Mouse (Mus musculus) heart, embryonic 13.5 days (tissue): ENCODE data around the gene Vmn2r2. TPM values are rescaled to one million over a fixed set of nuclear protein-coding genes. Genes with fewer than 3 reads are reported as not detected.

Experiments
- ATAC-seq: fragments of 200-750 bp; cut with Nextera tagmentation; 2 replicates; pipeline ENCODE4 v1.8.0; 2017; ENCODE audit warnings: moderate TSS enrichment; ENCODE audit not compliant: insufficient number of reproducible peaks, low FRiP score, low TSS enrichment; ENCODE audit errors: extremely low read depth
- H3K27ac ChIP-seq: fragments of 300-500 bp; sonication (generic); replicated peaks from 2 replicates; pipeline ENCODE4 v1.5.1; 2015; ENCODE audit warnings: moderate library complexity, mild to moderate bottlenecking, inconsistent platforms
- H3K27me3 ChIP-seq: fragments of 300-500 bp; sonication (generic); replicated peaks from 2 replicates; pipeline ENCODE4 v1.6.1; 2015; ENCODE audit warnings: mild to moderate bottlenecking, inconsistent platforms
- H3K36me3 ChIP-seq: fragments of 300-500 bp; sonication (generic); 2 replicates; pipeline ENCODE4 v1.6.1; 2015; ENCODE audit warnings: mild to moderate bottlenecking, inconsistent platforms
- H3K4me1 ChIP-seq: fragments of 300-500 bp; sonication (generic); 2 replicates; pipeline ENCODE4 v1.6.1; 2015; ENCODE audit warnings: inconsistent platforms
- H3K4me2 ChIP-seq: fragments of 300-500 bp; sonication (generic); 2 replicates; pipeline ENCODE4 v1.6.1; 2015; ENCODE audit warnings: inconsistent platforms, mild to moderate bottlenecking, moderate library complexity
- H3K4me3 ChIP-seq: fragments of 300-500 bp; sonication (generic); 2 replicates; pipeline ENCODE4 v1.5.1; 2015; ENCODE audit warnings: moderate library complexity, mild to moderate bottlenecking, inconsistent platforms
- H3K9ac ChIP-seq: fragments of 300-500 bp; sonication (generic); 2 replicates; pipeline ENCODE4 v1.6.1; 2015; ENCODE audit warnings: inconsistent platforms, mild to moderate bottlenecking, moderate library complexity
- H3K9me3 ChIP-seq: fragments of 300-500 bp; sonication (generic); 2 replicates; pipeline ENCODE4 v1.6.1; 2016; ENCODE audit warnings: inconsistent platforms
- whole genome bisulfite sequencing: fragments of 180-500 bp; shearing (Covaris S2); methylation state at CpG from one replicate; pipeline ENCODE4 v1.1.7; 2015; ENCODE audit warnings: mixed read lengths; 5-methylcytosine and 5-hydroxymethylcytosine counted together
- polyA plus RNA-seq: library from polyadenylated mRNA; unstranded; fragments of >200 nt; fragmentation: Nextera tagmentation; extraction: Ambion mirVana; gene quantifications from 2 replicates; pipeline ENCODE4 v1.2.1, GENCODE M21; 2015

Gene Vmn2r2
- not detected in 2 replicates for polyA plus RNA-seq

- no peaks in the 10 kb centered on the region for H3K36me3 ChIP-seq
- H3K4me1 ChIP-seq = no peaks in the 10 kb centered on the region
- no peak within 1 kb of the TSS for H3K4me2 ChIP-seq
- 70% methylated on average over 2 of the region's 2 CpGs for WGBS
- ATAC-seq = no peak
- H3K9ac ChIP-seq = no peak within 1 kb of the TSS
- no peaks in the 10 kb centered on the region for H3K9me3 ChIP-seq
- no peak within 1 kb of the TSS for H3K4me3 ChIP-seq
- no peak within 1 kb of the TSS for H3K27ac ChIP-seq
- H3K27me3 ChIP-seq = no peaks in the 10 kb centered on the region
Observed at GRCm38 (mm10) chr3:64141878-64142508, at the start of gene Vmn2r2. Vmn2r2 (minus strand) TSS chr3:64141928.

GRCm38 (mm10) chr3:64113352-64114046 lies 28.2 kb downstream of the Vmn2r2 start:
- H3K9ac ChIP-seq = no peak overlapping the region
- ATAC-seq = no peak
- H3K4me3 ChIP-seq = no peak overlapping the region
- no peaks in the 10 kb centered on the region for H3K4me1 ChIP-seq
- H3K27ac ChIP-seq = no peak overlapping the region
- 79% methylated on average over 11 of the region's 11 CpGs for WGBS
- no peaks in the 10 kb centered on the region for H3K36me3 ChIP-seq
- no peaks in the 10 kb centered on the region for H3K9me3 ChIP-seq
- no peaks in the 10 kb centered on the region for H3K27me3 ChIP-seq
- no peak overlapping the region for H3K4me2 ChIP-seq

- 90% methylated on average over 1 of the region's 1 CpGs for WGBS
- Histone ChIP-seq H3K9me3 (no peaks in the 10 kb centered on the region), H3K4me2 (no peak overlapping the region), H3K4me3 (no peak overlapping the region), H3K27me3 (no peaks in the 10 kb centered on the region), H3K36me3 (no peaks in the 10 kb centered on the region), H3K9ac (no peak overlapping the region), H3K27ac (no peak overlapping the region), H3K4me1 (no peaks in the 10 kb centered on the region)
- no peak for ATAC-seq
Observed at GRCm38 (mm10) chr3:64112707-64113106, 29.0 kb downstream of the Vmn2r2 start.

- Histone ChIP-seq H3K4me1 (no peaks in the 10 kb centered on the region), H3K36me3 (no peaks in the 10 kb centered on the region), H3K9me3 (no peaks in the 10 kb centered on the region), H3K9ac (no peak within 1 kb of the TSS), H3K4me2 (no peak within 1 kb of the TSS), H3K27ac (no peak within 1 kb of the TSS), H3K27me3 (no peaks in the 10 kb centered on the region), H3K4me3 (no peak within 1 kb of the TSS)
- ATAC-seq = no peak
- WGBS = 69% methylated on average over 4 of the region's 4 CpGs
Observed at GRCm38 (mm10) chr3:64081247-64081646, 60.5 kb downstream of the Vmn2r2 start, which contains the start of gene Vmn2r1. Vmn2r1 (plus strand) TSS chr3:64081547.

Other genes starting within 250 kb of the Vmn2r2 start
- 0.49 and 0.68 TPM in 2 replicates for gene Plch1, start 242.5 kb downstream of the Vmn2r2 start, polyA plus RNA-seq
- 5.1 and 5.2 TPM in 2 replicates for gene E130311K13Rik, start 212.5 kb downstream of the Vmn2r2 start, polyA plus RNA-seq
- 9.0 and 10.0 TPM in 2 replicates for gene Slc33a1, start 177.2 kb downstream of the Vmn2r2 start, polyA plus RNA-seq
- gene Gmps, start 165.8 kb downstream of the Vmn2r2 start, polyA plus RNA-seq = 35.4 and 36.9 TPM in 2 replicates
- gene Vmn2r1, start 60.4 kb downstream of the Vmn2r2 start, polyA plus RNA-seq = 0.03 TPM in 1 of 2 replicates, not detected in the other
- not detected in 2 replicates for gene Vmn2r3, start 147.8 kb upstream of the Vmn2r2 start, polyA plus RNA-seq